Mouse (Mus musculus): ENCODE measurements around the gene Mnt. TPM values are rescaled to one million over a fixed set of nuclear protein-coding genes. Genes with fewer than 3 reads are reported as not detected.

Mnt gene
- polyA plus RNA-seq, 1 experiment from 2014 or later, result 1.5 TPM

DNA sequence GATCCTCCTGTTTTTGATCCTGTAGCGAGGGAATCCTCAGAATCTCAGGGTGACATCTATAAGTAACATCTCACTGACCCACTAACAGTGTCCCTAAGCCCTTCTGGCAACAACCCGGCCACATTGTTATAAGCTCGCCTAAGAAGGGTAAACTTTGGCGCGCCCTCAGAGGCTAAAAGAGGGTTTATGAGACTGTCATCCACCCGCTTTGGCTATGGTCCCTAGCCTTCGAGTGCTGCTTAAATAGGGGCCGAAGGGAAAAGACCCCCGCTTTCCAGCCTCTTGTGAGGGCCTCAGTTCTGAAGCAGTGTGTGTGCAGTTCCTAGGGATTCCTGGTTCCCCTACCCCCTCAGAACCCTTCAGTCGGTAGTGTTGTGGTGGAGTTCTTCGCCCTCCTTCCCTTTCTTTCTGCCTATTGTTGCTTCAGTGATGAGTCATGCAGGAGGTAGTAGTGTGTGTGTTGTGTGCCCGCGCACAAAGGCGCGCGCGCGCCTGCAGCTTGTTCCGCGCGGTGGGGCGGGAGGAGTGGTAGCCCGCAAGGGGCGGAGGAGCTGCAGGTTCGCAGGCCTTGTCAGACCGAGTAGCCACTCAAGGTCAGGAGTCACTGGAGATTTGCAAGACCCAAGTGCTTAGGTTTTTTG, 1.9 kb downstream of the Mnt start:
- peak; percentile 68 for DNase-seq
- no peak for ATAC-seq (ENCODE audit: low read depth)
- no peaks in the 10 kb centered on the region for H3K27me3 ChIP-seq
- H3K9ac ChIP-seq, result peak overlapping the region; percentile 80
- WGBS (ENCODE audit: insufficient replicate concordance), result 1% methylated on average over 26 of the region's 26 CpGs
- peak overlapping the region; percentile 100 for H3K4me2 ChIP-seq
- peak overlapping the region; percentile 76 for H3K4me3 ChIP-seq (replicated peaks)
- no peaks in the 10 kb centered on the region for H3K9me3 ChIP-seq (replicated peaks)
- H3K4me1 ChIP-seq (replicated peaks), result peaks cover 85% of the 10 kb centered on the region
- H3K27ac ChIP-seq, result peak overlapping the region; percentile 96
- H3K36me3 ChIP-seq, result no peaks in the 10 kb centered on the region; the same call in 1 of the 2 replicates

DNA sequence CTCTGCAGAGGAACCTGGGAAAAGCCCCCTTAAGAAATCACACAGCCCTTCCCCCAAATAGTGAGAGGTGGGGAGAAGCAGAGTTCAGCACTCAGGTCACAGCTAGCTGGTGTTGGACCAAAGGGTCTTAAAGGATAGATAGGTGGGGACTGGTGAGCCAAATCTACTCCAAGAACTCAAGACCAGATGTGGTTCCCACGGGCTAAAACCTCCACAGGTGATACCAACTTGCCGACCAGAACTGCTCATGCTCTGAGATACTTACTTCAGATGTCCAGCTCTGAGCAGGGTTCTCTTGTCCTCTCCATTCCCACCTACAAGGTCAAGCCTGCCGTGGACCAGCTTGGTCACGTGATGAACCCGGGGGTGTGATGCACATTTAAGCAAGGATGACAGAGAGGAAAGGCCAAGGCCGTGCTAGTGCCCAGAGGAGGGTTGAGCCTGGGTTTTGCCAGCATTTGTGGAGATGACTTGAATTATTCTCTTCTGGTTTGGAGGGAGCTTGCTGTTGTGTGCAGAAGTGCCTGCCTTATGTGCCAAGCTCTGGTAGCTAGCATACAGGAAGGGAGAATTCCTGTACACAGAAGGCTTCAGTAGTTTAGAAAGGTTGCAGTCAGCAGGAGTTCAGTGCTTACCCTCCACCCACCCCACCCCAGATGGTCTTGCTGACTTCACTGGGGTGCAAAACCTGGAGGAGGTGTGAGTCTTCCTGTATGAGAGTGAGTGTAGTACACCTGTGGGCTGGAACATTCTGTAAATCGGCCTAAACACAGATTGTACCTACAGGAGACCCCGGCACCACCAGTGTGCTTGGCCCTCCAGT, 3.0 kb downstream of the Mnt start:
- DNase-seq, result no peak
- Histone ChIP-seq H3K9ac (peak overlapping the region; percentile 80), H3K4me2 (peak overlapping the region; percentile 100), H3K9me3 (replicated peaks) (no peaks in the 10 kb centered on the region), H3K27ac (peak overlapping the region; percentile 96), H3K27me3 (no peaks in the 10 kb centered on the region), H3K4me3 (replicated peaks) (peak overlapping the region; percentile 76; the same call in 1 of the 2 replicates), H3K4me1 (replicated peaks) (peaks cover 74% of the 10 kb centered on the region), H3K36me3 (no peaks in the 10 kb centered on the region; the same call in 1 of the 2 replicates)
- no peak for ATAC-seq (ENCODE audit: low read depth)
- WGBS (ENCODE audit: insufficient replicate concordance), result 80% methylated on average over 8 of the region's 8 CpGs

DNA sequence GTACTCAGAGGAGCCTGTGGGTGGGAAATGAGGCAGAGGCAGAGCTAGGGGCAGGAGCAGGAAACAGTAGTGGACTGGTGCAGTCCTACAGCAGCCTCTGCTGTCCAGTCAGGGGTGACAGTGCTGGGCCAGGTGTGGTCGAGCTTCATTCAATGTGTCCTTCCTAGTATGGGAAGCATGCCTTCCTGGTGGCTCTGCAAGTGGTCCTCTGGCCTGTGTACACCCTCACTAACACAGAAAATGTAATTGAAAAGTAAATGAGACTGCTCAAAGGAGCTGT, 3.6 kb downstream of the Mnt start:
- Histone ChIP-seq H3K4me3 (replicated peaks) (no peak overlapping the region), H3K9ac (peak overlapping the region; percentile 49; the same call in 1 of the 2 replicates), H3K4me1 (replicated peaks) (peaks cover 74% of the 10 kb centered on the region), H3K4me2 (no peak overlapping the region), H3K9me3 (replicated peaks) (no peaks in the 10 kb centered on the region), H3K36me3 (no peaks in the 10 kb centered on the region; the same call in 1 of the 2 replicates), H3K27me3 (no peaks in the 10 kb centered on the region), H3K27ac (peak overlapping the region; percentile 96)
- WGBS (ENCODE audit: insufficient replicate concordance), result 22% methylated on average over 1 of the region's 1 CpGs
- DNase-seq, result no peak
- ATAC-seq (ENCODE audit: low read depth), result no peak

DNA sequence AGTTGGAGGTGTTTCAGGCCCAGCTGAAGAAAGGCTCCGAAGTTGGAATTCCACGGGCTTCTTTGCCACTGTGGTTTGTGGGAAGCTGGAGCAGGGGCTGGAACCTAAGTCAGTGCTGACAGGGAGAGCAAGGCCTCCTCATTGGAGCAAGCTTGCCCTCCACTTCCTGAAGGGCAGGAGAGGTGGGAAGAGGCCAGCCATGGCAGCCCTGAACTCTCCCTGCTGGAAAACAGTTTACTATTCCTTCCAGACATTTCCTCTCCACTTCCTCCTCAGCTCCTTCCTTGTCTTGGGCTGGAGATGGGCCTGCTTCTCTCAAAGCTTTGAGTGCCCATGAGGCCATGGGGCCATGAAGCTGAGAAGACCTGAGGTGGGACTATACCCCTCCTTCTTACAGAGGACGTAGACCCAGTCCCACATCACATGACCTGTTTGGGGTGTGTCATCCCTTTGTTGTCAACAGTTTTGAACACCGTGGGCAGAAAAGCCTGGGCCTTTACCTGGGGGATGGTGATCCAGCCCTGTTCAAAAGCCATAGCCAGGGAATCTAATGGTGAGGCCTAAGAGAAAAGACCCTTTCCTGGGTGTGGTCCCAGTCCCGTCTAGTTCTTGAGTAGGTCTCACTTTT, 4.0 kb downstream of the Mnt start:
- Histone ChIP-seq H3K9ac (peak overlapping the region; percentile 49; the same call in 1 of the 2 replicates), H3K9me3 (replicated peaks) (no peaks in the 10 kb centered on the region), H3K4me1 (replicated peaks) (peaks cover 74% of the 10 kb centered on the region), H3K27me3 (no peaks in the 10 kb centered on the region), H3K4me2 (no peak overlapping the region), H3K36me3 (no peaks in the 10 kb centered on the region; the same call in 1 of the 2 replicates), H3K27ac (peak overlapping the region; percentile 96), H3K4me3 (replicated peaks) (no peak overlapping the region)
- DNase-seq (no peak), ATAC-seq (ENCODE audit: low read depth) (no peak)
- WGBS (ENCODE audit: insufficient replicate concordance), result 35% methylated on average over 5 of the region's 5 CpGs

DNA sequence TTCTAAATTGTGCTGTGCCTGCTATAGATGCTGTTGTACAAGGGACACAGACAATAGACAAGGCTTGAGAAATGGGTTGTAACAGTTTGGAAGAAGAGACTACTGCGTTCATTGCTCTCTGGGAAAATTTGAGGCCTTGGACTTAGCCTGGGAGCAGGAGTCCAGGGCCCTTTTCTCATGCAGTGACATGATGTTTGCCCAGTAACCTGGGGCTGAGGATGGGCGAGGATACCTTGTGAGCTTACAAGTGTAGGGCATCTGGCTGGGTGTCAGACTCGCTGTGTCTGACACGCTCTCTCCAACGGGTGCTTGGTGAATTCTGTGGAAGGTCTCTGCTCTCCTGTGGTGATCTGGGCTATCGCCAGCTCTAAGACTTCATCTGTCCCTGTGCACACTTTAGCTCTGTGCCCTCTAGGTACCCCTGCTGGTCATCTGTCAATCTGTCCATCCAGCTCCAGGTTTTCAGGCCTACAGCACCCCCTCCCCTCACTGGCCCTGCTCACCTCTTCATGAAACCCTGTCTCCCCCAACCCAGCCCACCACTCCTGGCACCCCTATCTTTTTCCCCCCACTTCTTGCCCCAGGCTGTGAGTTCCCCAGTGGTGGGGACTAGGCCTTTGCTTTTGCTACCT, 5.0 kb downstream of the Mnt start:
- H3K9ac ChIP-seq, result peak overlapping the region; percentile 28; the same call in 1 of the 2 replicates
- ATAC-seq (ENCODE audit: low read depth), result no peak

DNA sequence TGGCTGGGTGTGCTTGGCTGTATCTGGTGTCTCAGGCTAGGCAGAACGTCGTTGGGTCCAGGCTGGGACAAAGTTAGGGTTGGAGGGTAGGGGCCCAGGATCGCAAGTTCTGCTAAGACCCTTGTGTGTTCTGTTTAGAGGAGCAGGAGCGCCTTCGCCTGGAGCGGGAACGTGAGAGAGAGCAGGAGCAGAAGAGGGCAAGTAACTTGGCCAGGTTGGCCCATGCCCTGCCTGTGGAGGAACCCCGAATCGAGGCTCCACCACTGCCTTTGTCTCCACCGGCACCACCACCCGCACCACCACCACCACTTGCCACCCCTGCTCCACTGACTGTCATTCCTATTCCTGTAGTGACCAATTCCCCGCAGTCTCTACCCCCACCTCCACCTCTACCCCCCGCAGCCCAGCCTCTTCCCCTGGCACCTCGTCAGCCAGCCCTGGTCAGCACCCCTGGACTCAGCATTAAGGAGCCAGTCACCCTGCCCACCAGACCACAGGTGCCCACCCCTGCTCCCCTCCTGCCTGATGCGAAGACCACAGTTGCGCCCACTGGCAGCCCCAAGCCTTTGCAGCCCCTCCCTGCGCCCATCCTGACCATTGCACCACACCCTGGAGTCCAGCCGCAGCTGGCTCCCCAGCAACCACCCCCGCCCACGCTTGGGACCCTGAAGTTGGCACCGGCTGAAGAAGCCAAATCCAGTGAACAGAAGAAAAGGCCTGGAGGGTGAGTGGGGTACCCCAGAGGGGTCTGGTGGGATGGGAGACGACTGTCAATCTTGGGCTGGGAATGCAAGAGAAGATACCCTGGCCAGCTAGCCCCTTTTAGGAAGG, 5.7 kb downstream of the Mnt start:
- 88% methylated on average over 22 of the region's 22 CpGs for WGBS (ENCODE audit: insufficient replicate concordance)
- Histone ChIP-seq H3K27ac (peak overlapping the region; percentile 99), H3K9ac (peak overlapping the region; percentile 83), H3K4me1 (replicated peaks) (peaks cover 74% of the 10 kb centered on the region), H3K4me2 (peak overlapping the region; percentile 95), H3K36me3 (peaks cover 3% of the 10 kb centered on the region; the same call in 1 of the 2 replicates), H3K4me3 (replicated peaks) (no peak overlapping the region), H3K9me3 (replicated peaks) (no peaks in the 10 kb centered on the region), H3K27me3 (no peaks in the 10 kb centered on the region)
- no peak for ATAC-seq (ENCODE audit: low read depth)
- DNase-seq, result no peak

More for the DNA sequence above, 5.0 kb downstream of the Mnt start:
- no peak for DNase-seq
- no peaks in the 10 kb centered on the region for H3K27me3 ChIP-seq
- H3K9me3 ChIP-seq (replicated peaks), result no peaks in the 10 kb centered on the region
- peaks cover 76% of the 10 kb centered on the region for H3K4me1 ChIP-seq (replicated peaks)
- 79% methylated on average over 6 of the region's 6 CpGs for WGBS (ENCODE audit: insufficient replicate concordance)
- H3K4me2 ChIP-seq, result no peak overlapping the region
- H3K36me3 ChIP-seq, result peaks cover 2% of the 10 kb centered on the region; the same call in 1 of the 2 replicates
- H3K4me3 ChIP-seq (replicated peaks), result no peak overlapping the region
- peak overlapping the region; percentile 57 for H3K27ac ChIP-seq

DNA sequence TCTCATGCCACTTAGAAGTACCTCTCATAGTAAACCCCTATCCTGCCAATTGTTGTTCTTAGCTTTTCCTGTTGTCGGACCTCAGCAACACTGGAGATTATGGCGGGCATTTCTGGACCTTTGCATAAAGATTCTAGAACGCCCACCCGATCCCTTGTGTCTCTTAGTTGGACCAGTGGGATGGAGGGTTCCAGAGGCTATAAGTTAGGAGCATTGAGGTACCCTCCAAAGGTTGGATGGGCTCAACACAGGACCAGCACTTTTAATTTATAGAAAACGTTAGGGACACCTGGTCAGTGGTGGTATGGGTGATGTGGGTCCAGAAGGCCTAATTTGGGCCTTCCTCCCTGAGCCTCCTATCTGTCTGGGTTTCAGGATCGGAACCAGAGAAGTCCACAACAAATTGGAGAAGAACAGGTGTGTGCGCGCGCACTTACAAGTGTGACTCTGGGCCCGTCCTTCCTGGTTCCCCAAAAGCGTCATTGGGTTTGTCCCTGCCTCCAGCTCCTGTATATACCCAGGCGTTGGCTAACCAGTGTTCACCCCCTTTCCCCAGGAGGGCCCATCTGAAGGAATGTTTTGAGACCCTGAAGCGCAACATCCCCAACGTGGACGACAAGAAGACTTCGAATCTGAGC, 6.5 kb downstream of the Mnt start:
- DNase-seq (no peak), ATAC-seq (ENCODE audit: low read depth) (peak; percentile 4; the same call in 1 of the 2 replicates)
- H3K9me3 ChIP-seq (replicated peaks), result no peaks in the 10 kb centered on the region
- H3K4me3 ChIP-seq (replicated peaks), result peak overlapping the region; percentile 63
- H3K9ac ChIP-seq, result peak overlapping the region; percentile 83
- H3K4me2 ChIP-seq, result peak overlapping the region; percentile 95
- peak overlapping the region; percentile 99 for H3K27ac ChIP-seq
- no peaks in the 10 kb centered on the region for H3K27me3 ChIP-seq
- H3K36me3 ChIP-seq, result peaks cover 10% of the 10 kb centered on the region
- WGBS (ENCODE audit: insufficient replicate concordance), result 36% methylated on average over 16 of the region's 16 CpGs
- peaks cover 72% of the 10 kb centered on the region for H3K4me1 ChIP-seq (replicated peaks)

DNA sequence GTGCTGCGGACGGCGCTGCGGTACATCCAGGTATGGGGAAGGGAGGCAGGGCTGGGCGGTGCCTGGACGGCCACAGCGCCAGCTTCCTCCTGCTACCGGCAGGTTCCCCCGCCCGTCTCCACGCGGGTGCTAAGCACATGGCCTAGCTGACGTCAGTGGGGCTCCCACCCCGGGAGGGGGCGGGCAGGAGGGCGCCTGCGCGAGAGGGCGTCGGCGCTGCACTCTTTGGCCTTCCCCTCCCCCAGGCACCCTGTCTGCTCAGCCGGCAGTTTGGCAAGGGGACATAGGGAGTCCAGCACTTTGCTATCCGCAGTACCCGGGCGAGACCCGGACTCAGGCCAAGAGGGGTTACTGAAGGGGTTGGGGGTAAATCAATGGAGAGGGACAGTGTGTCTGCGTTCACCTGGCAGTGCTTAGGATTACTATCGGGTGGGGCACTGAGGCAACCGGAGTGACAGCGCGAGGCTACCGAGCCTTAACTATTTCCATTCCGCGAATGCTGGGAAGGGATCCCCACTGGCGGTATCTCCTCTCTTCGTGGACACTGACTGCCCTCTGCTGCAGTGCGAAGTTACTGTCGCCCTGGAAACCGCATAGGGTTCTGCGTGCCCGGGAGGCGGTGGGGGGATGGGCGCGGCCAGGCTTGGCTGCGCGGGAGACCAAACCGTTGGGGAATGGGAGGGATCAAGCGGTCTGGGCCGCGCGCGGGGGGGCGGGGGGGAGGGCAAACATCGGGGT, 7.1 kb downstream of the Mnt start:
- ATAC-seq (ENCODE audit: low read depth), result peak; percentile 79
- Histone ChIP-seq H3K9ac (peak overlapping the region; percentile 83), H3K4me3 (replicated peaks) (peak overlapping the region; percentile 63), H3K4me1 (replicated peaks) (peaks cover 67% of the 10 kb centered on the region), H3K4me2 (peak overlapping the region; percentile 95), H3K36me3 (peaks cover 16% of the 10 kb centered on the region), H3K27me3 (no peaks in the 10 kb centered on the region), H3K27ac (peak overlapping the region; percentile 99), H3K9me3 (replicated peaks) (no peaks in the 10 kb centered on the region)
- peak; percentile 97 for DNase-seq
- WGBS (ENCODE audit: insufficient replicate concordance), result under 1% methylated on average over 49 of the region's 54 CpGs

DNA sequence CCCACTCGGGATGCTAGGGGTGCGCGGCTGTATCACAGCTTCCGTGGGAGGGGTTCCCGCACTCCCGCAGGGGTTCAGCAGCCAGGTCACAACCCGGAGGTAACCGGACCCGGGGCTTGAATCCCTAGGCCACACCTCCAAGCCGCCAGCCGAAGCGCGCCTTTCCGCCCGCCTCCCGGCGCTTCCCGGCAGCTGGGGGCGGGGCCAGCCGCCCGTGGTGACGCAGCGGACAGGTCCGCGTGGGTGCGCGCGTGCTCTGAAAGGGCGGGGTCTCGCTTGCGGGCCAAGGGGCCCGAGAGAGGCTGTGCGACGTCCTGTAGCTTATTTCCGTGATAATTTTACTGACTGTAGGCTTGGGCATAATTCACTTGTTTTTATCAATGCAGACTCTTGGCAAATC, 7.7 kb downstream of the Mnt start:
- DNase-seq, result peak; percentile 96
- ATAC-seq (ENCODE audit: low read depth), result peak; percentile 76
- Histone ChIP-seq H3K36me3 (peaks cover 21% of the 10 kb centered on the region), H3K9me3 (replicated peaks) (no peaks in the 10 kb centered on the region), H3K27ac (peak overlapping the region; percentile 99), H3K27me3 (no peaks in the 10 kb centered on the region), H3K4me3 (replicated peaks) (peak overlapping the region; percentile 63), H3K4me1 (replicated peaks) (peaks cover 67% of the 10 kb centered on the region), H3K9ac (peak overlapping the region; percentile 83), H3K4me2 (peak overlapping the region; percentile 95)
- under 1% methylated on average over 35 of the region's 35 CpGs for WGBS (ENCODE audit: insufficient replicate concordance)
